Mouse (Mus musculus) heart, adult 8-10 months (tissue): ENCODE measurements around the gene Bbs7. TPM values are rescaled to one million over a fixed set of nuclear protein-coding genes. Genes with fewer than 3 reads are reported as not detected.
"Not testable (repeated sequence)": the region's sequence is repeated elsewhere in the genome, so short reads cannot be mapped to it uniquely, and the experiment has no call there.

ENCODE experiments used
- DNase-seq: peaks from one replicate; pipeline ENCODE4 v3.0.0; 2022; ENCODE audit warnings: low spot score
- total RNA-seq, 4 experiments: library from RNA; stranded (reverse); gene quantifications; 2 replicates each; pipeline ENCODE4 v1.2.4; 2022

The Bbs7 gene
- 1 to 10 TPM; 5.9 to 7.7 (median 6.3) TPM for total RNA-seq

DNA sequence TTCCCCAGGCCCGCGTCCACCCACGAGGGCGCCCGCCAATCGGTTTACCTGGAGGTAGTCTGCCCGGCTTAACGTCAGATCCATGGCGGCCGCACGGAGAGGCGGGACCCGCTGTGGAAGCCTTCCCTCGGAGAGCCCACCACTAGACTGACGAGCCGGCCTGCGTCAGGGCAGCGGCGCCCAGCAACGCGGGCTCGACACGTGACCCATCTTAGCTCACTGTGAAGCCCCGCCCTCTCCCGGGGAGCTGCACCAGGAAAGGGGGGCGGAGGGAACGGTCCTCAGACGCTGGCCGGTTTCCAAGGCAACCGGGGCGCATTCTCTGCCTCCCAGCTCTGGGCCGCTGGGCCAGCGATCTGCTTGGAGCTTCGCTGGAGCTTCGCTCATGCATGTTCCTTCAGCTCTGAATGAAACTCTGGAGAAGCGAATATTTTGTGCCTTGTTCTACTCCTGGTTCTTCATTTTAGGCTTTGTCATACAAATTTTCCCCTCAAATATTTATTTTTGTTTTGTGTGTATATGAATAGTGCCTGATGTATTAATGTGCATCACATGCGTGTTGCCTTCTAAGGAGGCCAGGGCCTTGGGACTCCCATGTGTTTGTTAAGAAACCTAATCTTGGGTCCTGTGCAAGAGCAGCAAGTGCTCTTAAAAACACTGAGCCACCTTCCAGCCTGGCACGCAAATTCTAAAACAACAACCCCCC lies at the start of gene Bbs7:
Gene Bbs7 (minus strand): TSS at position 276 of the 706 bp plus-strand sequence.
- peak; percentile 88 for DNase-seq

- DNase-seq: not testable (repeated sequence)
Observed at GRCm38 (mm10) chr3:36645245-36645559, 31.9 kb upstream of the Bbs7 start.

GRCm38 (mm10) chr3:36644554-36645244 lies 31.4 kb upstream of the Bbs7 start:
- no peak for DNase-seq

DNA sequence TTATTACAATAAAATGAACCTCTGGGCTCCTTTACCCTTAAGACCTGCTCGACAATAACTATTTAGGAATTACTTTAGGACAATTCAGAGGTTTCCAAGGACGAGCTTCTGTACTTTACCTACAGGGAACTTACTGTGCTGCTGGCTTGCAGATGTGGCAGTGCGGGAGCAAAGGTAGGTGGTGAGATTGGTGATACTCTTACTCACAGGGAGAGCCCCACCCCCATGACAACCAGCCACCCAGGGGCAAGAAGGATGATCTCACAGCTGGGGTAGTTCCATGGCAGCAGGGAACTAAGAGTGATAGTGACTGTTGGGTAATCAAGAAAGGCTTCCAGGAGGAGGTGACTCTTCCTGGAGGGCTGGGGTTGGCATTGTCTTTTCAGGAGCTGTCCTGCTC lies 30.1 kb upstream of the Bbs7 start:
- no peak for DNase-seq

DNA sequence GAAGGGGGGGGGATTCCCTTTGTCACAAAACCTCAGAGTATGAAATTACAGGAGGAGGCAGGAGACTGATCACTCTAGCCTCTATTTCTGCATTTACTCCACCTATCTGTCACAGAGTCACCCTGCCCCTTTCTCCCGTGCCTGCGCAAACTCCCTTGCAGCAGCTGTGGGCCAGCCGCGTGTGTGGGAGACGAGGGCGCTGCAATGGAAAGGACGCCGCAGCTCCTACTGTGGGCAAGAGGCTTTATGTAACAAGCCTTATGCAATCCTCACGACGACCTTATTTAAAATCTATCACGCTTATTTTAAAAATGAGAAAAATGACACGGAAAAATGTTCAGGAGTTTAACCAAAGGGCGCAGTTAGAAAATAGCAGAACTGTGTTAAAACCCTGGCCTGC lies 29.5 kb upstream of the Bbs7 start:
- DNase-seq: no peak

DNA sequence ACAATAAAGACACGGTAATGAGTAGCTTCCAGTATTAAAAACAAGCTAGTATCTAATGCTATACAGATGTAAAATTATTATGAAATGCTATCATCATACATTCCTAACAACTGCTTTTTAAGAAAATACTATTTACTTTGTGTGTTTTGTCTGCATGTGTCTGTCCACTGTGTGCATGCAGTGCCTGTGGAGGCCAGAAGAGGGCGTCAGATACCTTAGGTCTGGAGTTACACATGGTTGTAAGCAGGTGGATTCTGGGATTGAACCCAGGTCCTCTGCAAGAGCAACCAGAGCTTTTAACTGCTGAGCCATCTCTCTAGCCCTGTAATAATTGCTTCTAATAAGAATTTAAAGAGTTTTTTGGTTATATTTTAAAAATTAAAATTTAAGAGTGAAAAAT lies 27.5 kb upstream of the Bbs7 start:
- DNase-seq: no peak

DNA sequence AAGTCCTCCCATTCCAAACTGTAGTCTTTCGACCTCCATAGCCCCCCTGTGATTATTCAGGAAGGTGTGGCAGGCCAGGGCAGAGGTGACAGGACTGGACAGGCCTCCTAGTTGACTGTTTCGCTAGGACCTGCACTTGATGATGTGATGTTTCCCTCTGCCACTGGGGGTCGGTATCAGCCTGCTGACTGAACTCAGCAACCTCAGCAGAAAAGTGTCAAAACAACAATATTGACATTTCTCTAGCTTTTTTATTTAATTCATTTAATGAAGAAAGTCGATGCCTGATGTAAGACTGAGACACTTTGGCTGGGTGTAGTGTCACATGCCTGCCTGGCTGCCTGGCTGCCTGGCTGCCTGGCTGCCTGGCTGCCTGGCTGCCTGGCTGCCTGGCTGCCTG lies 22.2 kb upstream of the Bbs7 start:
- no peak for DNase-seq

- DNase-seq: no peak
Observed at GRCm38 (mm10) chr3:36626803-36627202, 13.5 kb upstream of the Bbs7 start.

DNA sequence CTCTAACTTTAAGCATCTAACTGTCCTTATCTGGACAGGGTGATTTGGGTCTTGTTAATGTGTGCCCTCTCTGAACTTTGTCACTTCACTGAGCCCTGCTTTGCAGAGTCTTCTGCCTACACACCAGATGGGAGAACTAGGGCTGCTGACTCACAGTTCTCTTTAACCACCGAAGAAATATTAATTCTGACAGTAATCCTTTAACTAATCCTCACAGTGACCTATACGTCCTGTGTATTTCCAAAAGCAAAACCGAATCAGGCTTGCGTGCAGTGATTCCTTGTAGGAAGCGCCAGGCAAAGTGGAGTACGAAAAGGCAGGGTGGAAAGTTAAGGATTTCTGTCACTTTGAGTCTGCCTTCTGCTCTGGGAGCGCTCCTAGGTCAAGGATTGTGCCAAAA lies 4.9 kb upstream of the Bbs7 start:
- no peak for DNase-seq

GRCm38 (mm10) chr3:36613908-36614255 lies 605 bp upstream of the Bbs7 start:
- no peak for DNase-seq

- DNase-seq: peak; percentile 2
Observed at GRCm38 (mm10) chr3:36612687-36613086, 590 bp downstream of the Bbs7 start.

- DNase-seq: no peak
Observed at GRCm38 (mm10) chr3:36605894-36606783, 7.1 kb downstream of the Bbs7 start.

GRCm38 (mm10) chr3:36599773-36600172 lies 13.5 kb downstream of the Bbs7 start:
- DNase-seq: not testable (repeated sequence)

GRCm38 (mm10) chr3:36598811-36599210 lies 14.5 kb downstream of the Bbs7 start:
- no peak for DNase-seq

- peak; percentile 97 for DNase-seq
Observed at GRCm38 (mm10) chr3:36571827-36572378, 41.4 kb downstream of the Bbs7 start, which contains the start of gene Ccna2. Gene Ccna2 (minus strand): TSS chr3:36572150.

- DNase-seq: no peak
Observed at GRCm38 (mm10) chr3:36571361-36571826, 41.9 kb downstream of the Bbs7 start.

DNA sequence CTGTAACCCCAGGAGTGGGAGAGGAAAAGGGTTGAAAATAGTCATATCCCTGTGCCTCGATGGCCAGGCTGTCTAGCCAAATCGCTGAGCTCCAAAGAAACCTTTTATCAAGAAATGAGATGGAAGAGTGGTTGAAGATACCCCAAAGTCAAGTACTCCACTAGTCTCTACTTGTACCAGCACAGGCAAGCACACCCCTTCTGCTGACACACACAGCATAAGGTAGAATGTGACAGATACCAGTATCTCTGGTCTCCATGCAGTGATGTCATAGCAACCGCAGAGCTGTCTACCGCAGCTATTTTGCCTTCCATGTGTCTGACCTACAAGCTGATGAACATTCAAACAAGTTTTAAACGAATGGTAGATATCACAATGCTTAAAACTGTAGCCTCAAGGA lies 43.4 kb downstream of the Bbs7 start:
- no peak for DNase-seq

GRCm38 (mm10) chr3:36563666-36564065 lies 49.6 kb downstream of the Bbs7 start:
- DNase-seq: no peak

- no peak for DNase-seq
Observed at GRCm38 (mm10) chr3:36559606-36560005, 53.7 kb downstream of the Bbs7 start.

DNA sequence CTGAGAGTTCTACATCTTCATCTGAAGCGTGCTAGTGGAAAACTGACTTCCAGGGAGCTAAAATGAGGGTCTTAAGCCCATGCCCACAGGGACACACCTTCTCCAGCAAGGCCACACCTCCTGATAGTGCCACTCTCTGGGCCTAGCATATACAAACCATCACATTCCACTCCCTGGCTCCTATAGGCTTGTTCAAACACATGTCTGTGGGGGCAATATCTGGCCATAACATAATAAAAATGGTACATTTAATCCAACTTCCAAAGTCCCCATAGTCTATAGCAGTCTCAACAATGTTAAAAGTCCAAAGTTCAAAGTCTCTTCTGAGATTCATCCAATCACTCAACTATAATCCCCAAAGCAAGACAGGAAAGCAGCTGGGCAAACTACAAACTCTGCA lies 55.7 kb downstream of the Bbs7 start:
- DNase-seq: no peak

DNA sequence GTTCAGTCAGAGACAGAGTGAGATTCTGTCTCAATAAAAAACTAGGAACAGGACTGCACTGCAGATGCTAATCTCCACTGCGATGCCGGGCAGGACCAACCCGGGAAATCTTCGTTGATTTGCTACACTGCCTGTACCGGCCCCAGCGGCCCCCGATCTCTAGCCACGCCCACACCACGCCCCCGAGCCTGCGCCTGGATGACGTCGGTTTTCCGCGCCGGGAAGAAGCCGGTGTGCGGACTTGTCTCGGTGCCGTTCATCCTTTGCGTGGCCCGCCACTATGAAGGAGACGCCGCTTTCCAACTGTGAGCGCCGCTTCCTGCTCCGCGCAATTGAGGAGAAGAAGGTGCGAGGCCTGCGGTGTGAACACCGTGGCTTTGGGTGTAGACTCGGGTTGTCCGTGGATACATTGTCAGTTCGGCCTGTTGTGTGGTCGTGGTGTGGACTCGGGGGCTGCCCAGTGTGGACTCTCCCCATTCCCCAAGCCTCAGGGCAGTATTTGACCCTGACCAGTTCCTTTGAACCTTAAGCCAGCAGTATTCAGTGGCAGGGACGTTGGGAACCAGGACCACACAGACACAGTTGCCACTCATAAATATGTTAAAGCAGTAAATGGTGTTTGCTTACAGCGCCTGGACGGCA lies 60.8 kb downstream of the Bbs7 start, which contains the start of gene Exosc9:
Gene Exosc9 (plus strand): TSS at position 201 of the 642 bp plus-strand sequence.
- peak; percentile 96 for DNase-seq
